Mouse (Mus musculus) megakaryocyte-erythroid progenitor cell, adult 5-6 weeks (primary cell): ENCODE measurements around the gene Plxnb2. TPM values are rescaled to one million over a fixed set of nuclear protein-coding genes. Genes with fewer than 3 reads are reported as not detected.
A peak's percentile ranks its signal among the peaks of the same experiment; 100 is the strongest.

Experiments
- ATAC-seq: replicated peaks from 2 replicates; pipeline ENCODE4 v1.8.0; 2016; ENCODE audit warnings: mild to moderate bottlenecking, inconsistent platforms; ENCODE audit not compliant: severe bottlenecking, poor library complexity, low FRiP score, low TSS enrichment
- total RNA-seq, 2 experiments: library from RNA; stranded (forward) in 1 of 2; stranded (reverse) in 1 of 2; fragments of 200-1000, 215-1000 nt in 1 of 2; fragments of >200 nt in 1 of 2; fragmentation: Nextera tagmentation in 1 of 2; gene quantifications; 2 replicates each; pipeline ENCODE4 v1.2.3; 2014 to 2017

The Plxnb2 gene
- 2.3 and 3.6 TPM in 2 replicates for total RNA-seq (2014; fragmentation: Nextera tagmentation)
- total RNA-seq (2017): 0.34 and 1.7 TPM in 2 replicates

GRCm38 (mm10) chr15:89180571-89181229 lies at the start of gene Plxnb2:
Gene Plxnb2, minus strand, starts transcription at chr15:89180788.
- 0 out of 2 replicates have a peak, but pooled peaks have one; percentile 12 for ATAC-seq

- ATAC-seq: peak; percentile 82
These were observed 35.1 kb upstream of the Plxnb2 start for GRCm38 (mm10) chr15:89215611-89216233.

GRCm38 (mm10) chr15:89214953-89215352 lies 34.4 kb upstream of the Plxnb2 start:
- no peak for ATAC-seq

GRCm38 (mm10) chr15:89213517-89213916 lies 32.9 kb upstream of the Plxnb2 start:
- ATAC-seq: no peak

- ATAC-seq: no peak
These were observed 31.9 kb upstream of the Plxnb2 start for GRCm38 (mm10) chr15:89212495-89212894.

GRCm38 (mm10) chr15:89211716-89212461 lies 31.3 kb upstream of the Plxnb2 start:
- peak; percentile 11 for ATAC-seq

- ATAC-seq: no peak
These were observed 30.5 kb upstream of the Plxnb2 start, which contains the start of gene Ppp6r2 for GRCm38 (mm10) chr15:89210915-89211715. Gene Ppp6r2, plus strand, starts transcription at chr15:89211553.

GRCm38 (mm10) chr15:89209886-89210761 lies 29.5 kb upstream of the Plxnb2 start:
- peak; percentile 29 for ATAC-seq

- no peak for ATAC-seq
These were observed 26.9 kb upstream of the Plxnb2 start for GRCm38 (mm10) chr15:89207457-89207856.

GRCm38 (mm10) chr15:89197056-89197455 lies 16.5 kb upstream of the Plxnb2 start:
- no peak for ATAC-seq

GRCm38 (mm10) chr15:89196313-89196706 lies 15.7 kb upstream of the Plxnb2 start, which contains the start of gene Dennd6b:
Gene Dennd6b, minus strand, starts transcription at chr15:89196496.
- ATAC-seq: peak; percentile 97

- ATAC-seq: peak; percentile 89
These were observed 15.2 kb upstream of the Plxnb2 start for GRCm38 (mm10) chr15:89195690-89196312.

- no peak for ATAC-seq
These were observed 14.7 kb upstream of the Plxnb2 start for GRCm38 (mm10) chr15:89195261-89195681.

GRCm38 (mm10) chr15:89184937-89185227 lies 4.3 kb upstream of the Plxnb2 start:
- ATAC-seq: no peak

- no peak for ATAC-seq
These were observed 3.8 kb upstream of the Plxnb2 start for GRCm38 (mm10) chr15:89184141-89184936.

GRCm38 (mm10) chr15:89182842-89183241 lies 2.3 kb upstream of the Plxnb2 start:
- ATAC-seq: no peak

GRCm38 (mm10) chr15:89182328-89182741 lies 1.7 kb upstream of the Plxnb2 start:
- no peak for ATAC-seq
